Mouse (Mus musculus) hindlimb bud, embryonic 11.5 days (tissue): ENCODE results near the gene Pdcd4.

Experiments
- DNase-seq: peaks from one replicate; pipeline ENCODE4 v3.0.0-alpha.2; 2012; ENCODE audit warnings: low read depth, low spot score; ENCODE audit errors: extremely low spot score

Pdcd4 gene

DNA sequence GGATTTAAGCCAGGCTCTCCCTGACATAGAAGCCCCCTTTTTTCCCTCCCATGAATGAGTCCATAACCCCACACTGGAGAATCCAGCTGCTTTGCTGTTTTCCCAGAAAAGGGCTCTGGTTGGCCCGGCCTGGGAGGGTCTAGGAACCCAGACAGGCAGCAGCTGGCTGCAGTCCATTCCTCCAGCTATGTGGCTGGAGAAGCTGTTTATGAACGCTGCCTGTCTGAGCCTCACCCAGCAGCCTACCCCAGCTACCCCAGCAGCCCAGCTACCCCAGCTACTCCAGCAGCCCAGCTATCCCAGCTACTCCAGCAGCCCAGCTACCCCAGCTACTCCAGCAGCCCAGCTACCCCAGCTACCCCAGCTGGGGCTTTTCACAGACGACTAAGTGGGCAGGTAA is at the start of gene Pdcd4:
TSS of gene Pdcd4 (plus strand) at position 171 of the 400 bp plus-strand sequence.
- DNase-seq = no peak

DNA sequence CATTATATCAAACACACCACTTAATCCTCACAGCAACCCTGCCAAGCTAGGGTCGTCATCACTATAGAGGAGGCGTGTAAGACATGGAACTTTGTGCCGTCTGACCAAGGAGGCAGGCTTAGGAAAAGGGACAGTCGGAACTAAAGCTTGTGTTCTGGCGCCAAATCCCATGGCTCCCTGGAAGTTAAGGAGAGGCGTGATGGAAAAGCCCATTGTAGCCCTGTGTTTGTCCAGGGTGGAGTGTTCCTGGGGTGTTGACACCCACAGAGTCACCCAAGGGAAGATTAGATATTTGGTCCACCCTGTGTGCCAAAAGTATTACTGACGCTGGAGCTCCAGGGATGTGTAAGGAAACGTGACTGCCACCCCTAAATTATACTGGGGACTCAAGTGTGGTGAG is 48.1 kb upstream of the Pdcd4 start:
- no peak for DNase-seq

DNA sequence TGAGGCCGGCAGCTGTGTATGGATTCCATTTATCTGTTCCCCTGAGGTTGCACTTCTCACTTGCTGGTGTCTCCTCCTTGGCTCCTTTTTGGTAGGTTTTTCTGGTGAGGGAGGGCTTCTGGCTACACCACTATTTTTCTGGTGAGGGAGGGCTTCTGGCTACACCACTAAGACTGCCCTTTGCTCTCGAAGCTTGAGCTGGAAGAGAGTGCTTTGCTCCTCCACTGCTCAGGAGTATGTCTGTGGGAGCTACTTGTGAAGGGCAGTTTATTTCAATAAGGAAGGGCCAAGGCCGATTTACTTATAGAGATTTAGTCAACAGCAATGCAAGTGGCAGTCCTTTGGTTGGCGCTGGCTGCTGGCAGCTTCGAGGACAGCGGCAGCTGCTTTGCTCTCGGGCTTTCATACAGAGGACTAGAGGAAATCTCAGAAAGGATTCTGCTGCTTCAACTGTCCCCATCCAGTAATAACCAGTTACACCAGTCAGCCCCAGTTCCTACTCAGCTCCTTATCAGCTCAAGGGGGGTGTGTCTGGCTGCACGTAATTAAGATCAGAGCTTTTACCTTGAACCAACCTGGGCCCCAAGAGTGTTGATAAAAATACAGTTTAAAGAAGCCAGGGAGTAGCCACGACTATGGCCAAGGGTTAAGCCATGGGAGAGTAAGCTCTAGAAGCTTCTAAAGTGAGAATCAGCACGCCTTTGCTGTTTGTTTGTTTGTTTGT is 43.6 kb upstream of the Pdcd4 start:
- DNase-seq = no peak

DNA sequence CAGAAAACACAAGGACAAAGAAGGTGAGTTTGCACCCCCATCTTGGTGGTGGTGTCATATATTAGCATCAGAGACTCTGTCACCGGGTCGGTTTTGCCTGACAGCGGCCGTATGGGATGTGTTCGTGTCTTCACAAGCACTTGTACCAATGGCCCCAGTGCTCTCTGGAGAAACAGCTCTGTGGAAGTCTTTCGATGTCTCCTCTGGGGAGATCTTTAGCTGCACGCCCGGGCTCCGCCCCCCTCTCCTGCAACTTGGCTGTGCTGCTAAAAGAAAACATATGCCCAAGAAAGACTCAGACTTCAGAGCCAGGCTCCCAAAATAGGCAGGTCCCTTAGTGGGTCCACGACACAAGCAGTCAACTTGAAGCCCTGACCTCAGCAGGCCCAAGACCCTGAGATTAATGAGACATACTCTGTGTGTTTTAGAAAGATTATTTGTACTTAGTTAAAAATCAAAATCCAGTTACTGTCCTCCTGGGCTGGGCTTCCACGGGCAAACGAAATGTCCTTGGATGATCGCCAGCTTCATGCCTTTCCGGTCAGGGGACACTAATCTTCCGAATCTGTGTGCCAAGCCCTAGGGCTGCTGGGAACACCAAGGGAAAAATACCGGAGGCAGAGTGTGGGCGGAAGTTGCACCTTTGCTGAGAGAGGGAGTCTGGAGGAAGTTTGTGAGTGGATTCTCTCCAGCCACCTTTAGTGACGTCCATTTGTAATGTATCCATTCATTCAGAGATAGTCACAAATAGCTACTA is 41.7 kb upstream of the Pdcd4 start:
- no peak for DNase-seq

DNA sequence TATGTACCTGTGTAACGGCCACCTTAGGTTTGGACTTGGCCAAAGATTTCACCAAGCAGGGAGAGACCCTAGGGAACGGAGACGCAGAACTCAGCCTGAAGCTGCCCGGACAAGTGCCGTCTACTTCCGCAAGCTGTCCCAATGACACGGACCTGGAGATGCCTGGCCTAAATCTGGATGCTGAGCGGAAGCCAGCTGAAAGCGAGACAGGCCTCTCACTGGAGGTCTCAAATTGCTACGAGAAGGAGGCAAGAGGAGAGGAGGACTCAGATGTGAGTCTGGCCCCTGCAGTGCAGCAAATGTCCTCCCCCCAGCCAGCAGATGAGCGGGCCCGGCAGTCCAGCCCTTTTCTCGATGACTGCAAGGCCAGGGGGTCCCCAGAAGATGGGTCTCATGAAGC is 40.7 kb upstream of the Pdcd4 start:
- no peak for DNase-seq

DNA sequence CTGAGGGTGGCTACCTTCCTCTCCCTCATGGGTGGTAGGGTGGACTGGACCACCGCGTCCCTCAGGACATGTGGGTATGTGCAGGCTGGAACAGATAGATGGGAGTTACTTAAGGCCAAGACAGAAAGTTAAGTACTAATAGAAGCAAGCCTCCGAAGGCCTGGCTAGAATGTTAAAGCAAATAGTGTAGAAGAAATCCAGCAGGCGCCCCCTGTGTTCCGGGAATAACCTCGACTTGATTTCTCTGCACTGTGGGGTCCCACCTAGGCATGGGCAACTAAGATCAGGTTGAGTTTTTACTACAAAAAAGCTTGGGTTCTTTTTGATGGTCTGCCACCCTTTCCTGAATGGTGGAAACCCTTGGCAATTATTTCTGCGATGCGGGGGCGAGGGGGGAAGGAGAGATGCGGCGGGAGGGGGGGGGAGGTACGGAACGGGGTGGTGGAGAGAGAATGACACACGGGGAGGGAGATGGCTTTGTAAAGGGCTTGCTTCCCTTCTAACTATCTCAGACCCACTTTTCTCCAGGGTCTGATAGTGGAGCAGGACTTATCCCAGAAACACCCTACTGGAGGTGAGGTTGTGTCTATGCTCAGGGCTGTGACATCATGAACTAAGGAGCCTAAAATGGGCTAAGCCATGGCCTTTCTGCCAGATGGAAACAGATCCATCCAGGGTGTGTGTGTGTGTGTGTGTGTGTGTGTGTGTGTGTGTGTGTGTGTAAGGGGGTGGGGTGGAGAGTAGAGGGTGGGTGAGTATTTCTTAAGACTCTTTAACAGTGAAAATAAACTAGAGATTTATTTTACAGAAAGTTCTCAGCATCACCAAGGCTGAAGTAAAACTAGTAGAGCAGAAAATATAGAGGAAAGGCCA is 40.0 kb upstream of the Pdcd4 start:
- no peak for DNase-seq

DNA sequence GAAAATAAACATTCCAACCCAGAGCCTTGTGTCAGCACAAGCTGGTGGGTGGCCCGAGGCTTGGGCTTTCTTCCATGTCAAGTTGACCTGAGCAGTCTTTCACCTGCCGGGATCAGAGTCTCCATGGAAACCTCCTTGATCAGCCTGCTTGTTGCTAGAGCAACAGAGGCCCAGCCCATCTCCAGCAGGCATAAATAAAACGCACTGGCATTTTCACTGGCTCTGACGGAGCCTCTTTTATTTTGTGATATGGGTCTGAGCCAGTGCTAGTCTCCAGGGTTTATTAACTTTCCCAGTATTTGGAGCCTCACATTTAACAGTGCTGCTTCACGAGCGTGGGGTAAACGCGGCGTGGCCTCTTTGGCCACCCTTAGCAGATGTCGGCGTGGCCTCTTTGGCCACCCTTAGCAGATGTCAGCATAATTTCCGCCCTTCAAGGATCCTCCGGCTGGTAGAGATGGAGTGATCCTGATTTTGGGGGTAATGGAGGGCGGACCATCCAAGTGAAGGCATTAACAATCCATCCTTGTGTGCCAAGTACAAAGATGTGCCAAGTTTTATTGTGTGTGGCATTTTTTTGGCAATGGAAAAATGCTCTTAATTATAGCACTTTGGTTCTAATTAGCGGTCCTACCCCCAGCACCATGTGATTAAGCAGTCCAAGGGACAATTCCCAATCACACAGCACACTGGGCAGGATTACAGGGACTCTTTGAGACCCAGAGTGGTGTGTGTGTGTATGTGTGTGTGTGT is 39.2 kb upstream of the Pdcd4 start:
- no peak for DNase-seq

DNA sequence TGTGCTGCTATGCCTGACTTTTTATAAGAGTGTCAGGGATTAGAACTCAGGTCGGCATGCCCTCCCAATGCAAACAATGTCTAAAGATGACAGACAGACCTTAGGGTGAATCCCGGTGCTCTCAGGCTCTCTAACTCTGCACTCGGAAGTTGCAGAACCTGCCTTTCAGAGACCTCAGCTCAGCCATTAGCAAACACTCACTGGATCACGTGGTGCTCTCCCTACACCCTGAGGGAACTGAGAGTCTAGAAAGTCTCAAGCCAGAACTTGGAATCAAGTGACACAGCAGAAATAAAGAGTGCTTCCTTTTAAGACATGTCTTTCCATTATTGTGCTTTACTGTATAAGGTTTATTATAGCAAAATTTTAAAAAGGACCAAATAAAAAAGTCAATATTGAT is 37.1 kb upstream of the Pdcd4 start:
- no peak for DNase-seq

DNA sequence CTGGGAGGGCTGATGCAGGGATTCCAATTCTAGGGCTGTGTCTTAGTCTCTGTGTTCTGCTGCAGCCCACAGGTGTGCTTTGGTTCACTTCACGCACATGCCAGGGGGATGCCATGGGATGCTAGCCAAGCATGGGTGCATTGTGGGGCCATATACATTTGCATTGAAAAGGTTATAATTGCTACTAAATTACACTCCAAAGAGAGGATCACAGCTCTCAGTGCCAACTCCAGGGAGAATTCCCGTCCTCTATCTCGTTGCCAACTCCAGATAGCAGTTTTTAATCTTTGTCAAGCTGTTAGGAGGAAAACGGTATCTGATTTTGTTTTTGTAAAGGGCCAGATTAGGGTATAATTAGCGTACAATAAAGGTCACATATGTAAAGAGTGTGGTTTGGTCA is 36.2 kb upstream of the Pdcd4 start:
- DNase-seq = no peak

DNA sequence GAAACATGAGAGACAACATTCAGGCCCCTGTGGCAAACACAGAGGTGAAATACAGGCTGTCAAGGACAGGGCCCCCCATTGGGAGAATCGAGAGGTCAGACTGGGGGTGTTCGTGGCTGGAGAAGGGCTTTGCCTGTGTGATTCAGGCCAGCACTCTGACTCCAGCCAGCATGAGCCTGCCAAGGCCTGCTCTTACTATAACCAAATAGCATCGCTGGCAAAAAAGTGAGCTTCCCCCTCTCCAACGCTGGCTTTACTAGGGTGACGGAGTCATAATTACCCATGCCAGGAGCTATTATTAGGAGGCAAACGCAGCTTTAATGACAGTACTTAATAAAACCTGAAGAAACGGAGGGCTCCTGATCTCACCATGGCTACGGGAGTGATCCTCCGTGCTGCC is 35.2 kb upstream of the Pdcd4 start:
- DNase-seq = no peak

DNA sequence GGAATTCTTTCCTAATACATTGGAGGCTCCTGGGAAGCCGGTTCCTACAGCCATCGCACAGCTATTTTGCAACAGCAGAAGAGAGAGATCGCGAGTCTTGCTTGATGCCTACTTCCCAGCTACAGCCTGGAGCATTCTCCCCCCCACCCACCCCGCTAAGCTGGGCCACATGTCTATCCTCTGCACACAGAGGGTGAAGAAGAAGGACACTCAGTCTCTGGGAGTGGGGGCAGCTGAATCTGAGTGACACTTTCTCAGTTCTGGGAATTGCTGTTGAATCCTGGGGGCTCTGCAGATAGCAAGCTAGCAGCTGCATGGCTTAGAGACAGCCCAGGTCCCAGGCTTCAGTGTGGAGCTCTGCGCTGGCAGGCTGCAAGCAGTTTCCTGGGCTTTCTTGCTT is 34.1 kb upstream of the Pdcd4 start:
- no peak for DNase-seq

DNA sequence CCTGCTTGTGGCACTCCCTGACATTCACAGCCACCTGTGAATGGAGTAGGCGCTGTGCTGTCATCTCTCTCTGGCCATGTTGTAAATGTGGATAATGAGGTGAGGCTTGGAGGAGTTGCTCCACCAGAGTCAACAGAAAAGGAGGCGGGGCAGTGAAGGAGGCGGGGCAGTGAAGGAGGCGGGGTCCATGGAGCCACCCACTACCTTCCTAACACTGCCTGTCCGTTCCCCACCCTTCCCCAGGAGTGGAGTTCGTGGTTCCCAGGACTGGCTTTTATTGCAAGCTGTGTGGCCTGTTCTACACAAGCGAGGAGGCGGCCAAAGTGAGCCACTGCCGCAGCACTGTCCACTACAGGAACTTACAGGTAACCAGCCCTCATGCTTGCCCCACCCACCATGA is 32.9 kb upstream of the Pdcd4 start:
- DNase-seq = no peak

DNA sequence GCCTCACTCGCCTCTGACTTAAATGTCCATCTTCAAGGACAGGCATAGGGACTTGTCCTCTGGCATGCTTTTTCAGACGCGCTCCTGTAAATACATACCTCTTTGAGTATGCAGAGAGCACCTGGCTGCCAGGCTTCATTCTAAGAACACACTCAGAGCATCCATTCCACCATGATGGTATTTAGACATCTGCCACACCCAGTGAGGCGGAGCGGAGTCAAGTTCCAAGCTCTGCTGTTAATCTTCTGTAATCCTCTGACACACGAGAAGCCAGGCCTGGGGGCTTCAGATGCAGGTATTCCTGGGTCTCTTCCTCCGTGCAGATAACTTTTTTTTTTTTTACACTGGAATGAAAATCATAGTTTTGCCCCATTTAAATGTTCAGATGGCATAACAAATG is 32.4 kb upstream of the Pdcd4 start:
- DNase-seq = no peak

DNA sequence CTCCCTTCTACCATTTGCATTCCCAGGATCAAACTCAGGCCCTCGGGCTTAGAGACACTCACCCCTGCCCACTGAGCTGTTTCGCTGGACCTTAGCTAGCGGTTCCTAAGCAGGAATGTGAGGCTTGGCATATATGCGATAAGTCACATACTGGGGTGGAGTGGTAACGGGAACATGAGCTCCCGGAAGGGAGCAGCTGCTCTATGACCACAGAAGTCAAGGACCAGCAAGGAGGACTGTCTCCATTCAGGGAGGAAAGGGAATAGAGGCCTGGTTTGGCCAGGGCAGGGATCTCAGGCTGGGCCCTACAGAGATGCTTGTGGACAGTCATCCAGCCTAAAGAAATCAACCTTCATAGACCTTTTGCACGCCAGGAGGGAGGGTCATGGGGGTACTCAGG is 30.7 kb upstream of the Pdcd4 start:
- DNase-seq = no peak

DNA sequence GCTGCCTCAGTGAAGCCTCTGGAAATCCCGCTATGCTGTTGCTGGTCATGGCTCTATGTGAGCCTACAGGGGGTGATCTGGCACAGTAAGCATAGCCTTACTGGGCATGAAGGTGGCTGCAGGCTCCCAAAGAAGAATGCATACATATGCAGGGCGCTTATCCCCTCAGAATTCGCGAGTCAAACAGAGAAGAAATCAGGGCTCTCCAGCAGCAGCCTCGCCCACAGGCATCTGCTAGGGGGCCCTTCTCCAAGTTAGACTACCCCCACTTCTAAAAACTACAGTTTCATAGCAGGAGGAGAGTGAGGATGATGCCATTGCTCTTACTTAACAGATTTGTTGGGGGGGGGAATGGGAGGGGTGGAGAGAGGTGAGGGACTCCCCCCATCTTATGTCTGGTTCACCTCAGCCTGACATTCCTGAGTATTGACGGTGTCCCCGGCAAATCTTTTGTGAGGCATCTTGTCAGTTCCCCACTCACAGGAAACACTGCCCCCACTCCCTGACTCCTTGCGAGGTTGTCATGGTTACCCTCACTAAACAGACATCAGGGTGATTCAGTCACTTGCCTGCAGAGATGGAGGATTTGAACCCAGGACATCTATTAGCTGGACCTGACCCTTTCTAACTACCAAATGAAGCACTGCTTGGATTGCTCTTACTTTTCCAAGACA is 29.3 kb upstream of the Pdcd4 start:
- no peak for DNase-seq

DNA sequence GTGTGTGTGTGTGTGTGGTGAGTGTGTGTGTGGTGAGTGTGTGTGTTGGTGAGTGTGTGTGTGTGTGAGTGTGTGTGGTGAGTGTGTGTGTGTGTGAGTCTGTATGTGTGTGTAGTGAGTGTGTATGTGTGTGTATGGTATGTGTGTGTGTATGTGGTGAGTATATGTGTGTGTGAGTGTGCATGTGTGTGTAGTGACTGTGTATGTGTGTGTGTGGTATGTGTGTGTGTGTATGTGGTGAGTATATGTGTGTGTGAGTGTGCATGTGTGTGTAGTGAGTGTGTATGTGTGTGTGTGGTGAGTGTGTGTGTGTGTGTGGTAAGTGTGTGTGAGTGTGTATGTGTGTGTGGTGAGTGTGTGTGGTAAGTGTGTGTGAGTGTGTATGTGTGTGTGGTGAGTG is 24.8 kb upstream of the Pdcd4 start:
- DNase-seq = no peak

DNA sequence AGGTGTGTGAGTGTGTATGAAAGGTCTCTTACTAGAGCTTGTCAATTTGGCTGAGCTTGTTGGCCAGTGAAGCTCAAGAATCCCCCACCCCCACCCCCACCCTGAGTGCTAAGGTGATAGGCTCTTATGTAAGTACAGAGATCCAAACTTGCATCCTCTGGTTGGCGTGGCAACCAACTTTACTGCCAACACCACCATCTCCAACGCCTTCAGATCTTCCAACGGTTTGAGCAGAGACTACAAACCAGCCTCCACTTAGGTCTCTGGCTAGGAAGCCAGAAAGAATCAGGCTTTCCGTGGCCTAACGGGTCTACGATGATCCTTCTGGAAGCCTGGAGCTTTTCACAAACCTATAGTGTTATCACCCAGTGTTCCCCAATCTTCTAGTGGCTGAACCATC is 23.9 kb upstream of the Pdcd4 start:
- DNase-seq = no peak

DNA sequence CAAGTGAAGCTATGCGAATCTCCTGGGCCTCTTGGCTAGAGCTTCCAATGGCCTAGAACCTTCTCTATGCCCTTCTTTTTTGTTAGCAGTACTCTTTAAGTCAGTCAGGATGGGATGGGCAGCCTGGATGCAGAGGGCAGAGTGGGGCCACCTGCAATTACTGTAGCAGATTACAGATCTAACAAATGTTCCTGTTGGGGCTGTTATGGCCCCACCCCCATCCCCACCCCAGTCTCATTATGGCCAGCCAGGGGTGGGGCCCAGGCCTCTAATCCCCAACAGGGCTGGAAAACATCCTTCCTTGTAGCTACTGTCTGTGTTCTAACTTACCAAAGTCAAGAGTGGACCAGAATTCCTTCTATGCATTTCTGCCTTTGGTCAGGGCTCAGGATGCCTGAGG is 23.2 kb upstream of the Pdcd4 start:
- DNase-seq = no peak

DNA sequence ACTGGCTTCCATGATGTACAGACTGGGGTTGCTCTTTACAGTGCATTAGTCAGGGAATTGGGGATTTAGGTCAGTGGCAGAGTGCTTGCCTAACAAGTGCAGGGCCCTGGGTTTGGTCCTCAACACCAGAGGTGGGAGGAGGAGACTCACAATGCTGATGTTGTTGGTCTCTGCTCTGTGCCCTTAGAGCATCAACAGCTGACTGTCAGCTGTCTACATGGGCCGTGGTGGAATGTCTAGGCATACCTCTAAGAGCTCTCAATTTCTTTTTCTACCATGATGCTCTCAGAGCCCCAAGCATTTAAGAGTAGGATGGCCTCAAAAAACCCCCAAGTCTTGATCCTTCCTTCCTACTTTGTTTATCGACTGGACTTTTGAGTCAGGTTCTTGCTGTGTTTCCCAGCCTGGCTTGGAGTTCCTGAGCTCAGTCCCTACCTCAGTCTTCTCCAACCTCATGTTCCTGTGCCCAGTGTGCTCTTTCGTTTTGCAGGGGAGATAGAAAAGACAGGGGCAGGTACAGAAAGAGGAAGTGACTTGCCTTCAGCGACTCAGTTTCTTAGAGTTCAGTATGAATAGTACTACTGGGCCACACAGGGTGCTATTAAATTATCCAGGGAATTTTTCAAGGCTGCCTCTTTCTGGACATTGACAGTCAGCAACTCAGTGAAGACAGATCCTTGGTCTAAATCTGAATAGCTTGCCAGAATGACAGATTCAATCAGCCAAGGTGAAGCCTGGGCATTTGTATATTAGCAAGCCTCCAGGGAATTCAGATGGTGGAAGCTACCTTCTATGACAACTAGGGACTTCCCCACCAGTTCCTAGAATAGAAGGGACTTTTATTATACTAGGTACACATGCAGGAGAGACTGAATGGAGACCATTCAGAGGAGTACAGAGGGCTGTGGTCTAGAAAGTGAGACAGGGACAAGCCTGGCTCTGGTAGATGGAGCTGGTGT is 22.3 kb upstream of the Pdcd4 start:
- no peak for DNase-seq
